Mouse (Mus musculus): ENCODE measurements around the gene Abr. TPM values are rescaled to one million over a fixed set of nuclear protein-coding genes. Genes with fewer than 3 reads are reported as not detected.

The Abr gene
- total RNA-seq, 2 experiments from 2014 or later = 8.2 to 12.7 TPM

DNA sequence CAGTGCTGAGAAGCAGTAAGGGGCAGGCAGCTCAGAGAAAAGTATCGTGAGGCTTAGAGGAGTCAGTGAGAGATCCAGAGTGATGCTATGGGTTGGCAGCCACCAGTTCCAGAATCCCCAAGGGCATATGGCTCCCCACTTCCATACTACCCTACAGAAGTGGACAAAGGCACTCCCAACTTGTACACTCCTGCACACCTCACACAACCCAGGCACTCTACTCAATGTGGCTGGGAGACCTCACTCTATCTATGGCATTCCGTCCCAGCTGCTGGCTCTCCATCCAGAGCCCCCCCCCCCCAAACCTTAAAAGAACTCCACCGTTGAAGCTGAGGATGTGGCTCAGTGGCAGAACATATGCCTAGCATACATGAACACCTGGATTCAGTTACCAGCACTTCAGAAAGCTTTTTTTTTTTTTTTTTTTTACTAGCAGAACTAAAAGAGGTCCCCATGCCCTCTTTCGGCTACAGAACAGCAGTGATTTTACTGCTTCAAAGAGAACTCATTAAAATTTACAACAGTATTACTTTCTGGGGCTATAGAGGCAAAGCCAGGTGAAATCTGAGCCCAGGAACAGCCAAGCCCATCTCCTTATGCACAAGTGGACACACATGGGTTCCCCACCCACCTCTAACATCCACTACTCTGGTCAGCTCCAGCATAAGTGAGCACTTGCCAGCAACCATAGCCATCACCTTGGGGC, 96.3 kb downstream of the Abr start:
- no peak for DNase-seq
- intact Hi-C loops (cut with DNase I) = no loop called here

DNA sequence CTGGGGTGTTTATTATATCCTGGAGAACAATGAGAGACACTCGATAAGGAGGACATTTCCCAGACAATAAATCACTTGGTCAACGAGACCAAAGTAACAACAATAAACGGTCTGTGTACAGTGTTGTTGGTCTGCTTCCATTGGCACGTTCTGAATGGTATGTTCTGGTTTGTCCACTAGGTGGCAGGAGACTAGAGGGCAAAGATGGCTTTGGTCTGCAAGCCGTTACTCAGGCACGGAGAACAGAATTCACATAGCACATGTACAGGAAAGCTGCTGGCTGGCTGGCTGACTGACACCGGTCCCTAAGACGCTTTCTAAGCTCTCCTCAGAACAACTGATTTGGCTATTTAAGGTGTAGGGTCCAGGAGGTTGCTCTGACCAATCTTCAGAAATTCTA, 97.2 kb downstream of the Abr start:
- intact Hi-C loops (cut with DNase I) = loop anchor here (5.0 kb wide), 1 partner anchor 122 kb away; no protein-coding TSS in a partner anchor
- DNase-seq = peak in 1 of 2 experiments; percentile 27

GRCm38 (mm10) chr11:76523356-76523755, 98.8 kb downstream of the Abr start:
- intact Hi-C loops (cut with DNase I) = loop anchor here (5.0 kb wide), 1 partner anchor 124 kb away; no protein-coding TSS in a partner anchor
- no peak for DNase-seq

GRCm38 (mm10) chr11:76520889-76521288, 101.2 kb downstream of the Abr start:
- no peak for DNase-seq
- intact Hi-C loops (cut with DNase I) = loop anchor here (5.0 kb wide), 1 partner anchor 126 kb away; no protein-coding TSS in a partner anchor

GRCm38 (mm10) chr11:76518613-76519012, 103.5 kb downstream of the Abr start:
- intact Hi-C loops (cut with DNase I) = no loop called here
- no peak for DNase-seq

DNA sequence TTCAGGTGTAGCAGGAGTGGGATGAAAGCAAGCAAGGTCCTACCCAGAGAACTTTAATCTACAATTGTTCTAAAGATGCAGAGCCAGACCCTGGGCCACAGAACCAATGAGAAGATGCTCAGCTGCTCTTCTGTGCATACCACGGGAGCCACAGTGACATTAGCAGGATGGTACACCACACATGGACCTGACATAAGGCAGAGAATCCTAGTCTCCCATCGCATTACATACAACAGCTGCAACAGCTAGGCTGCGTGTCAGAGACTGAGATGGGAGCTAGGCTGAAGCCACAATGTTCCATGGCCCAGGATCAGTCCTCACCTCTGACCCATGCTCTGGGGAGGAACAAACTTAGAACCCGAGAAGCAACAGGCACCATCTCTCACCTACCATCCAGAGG, 104.0 kb downstream of the Abr start:
- intact Hi-C loops (cut with DNase I) = no loop called here
- DNase-seq = no peak

DNA sequence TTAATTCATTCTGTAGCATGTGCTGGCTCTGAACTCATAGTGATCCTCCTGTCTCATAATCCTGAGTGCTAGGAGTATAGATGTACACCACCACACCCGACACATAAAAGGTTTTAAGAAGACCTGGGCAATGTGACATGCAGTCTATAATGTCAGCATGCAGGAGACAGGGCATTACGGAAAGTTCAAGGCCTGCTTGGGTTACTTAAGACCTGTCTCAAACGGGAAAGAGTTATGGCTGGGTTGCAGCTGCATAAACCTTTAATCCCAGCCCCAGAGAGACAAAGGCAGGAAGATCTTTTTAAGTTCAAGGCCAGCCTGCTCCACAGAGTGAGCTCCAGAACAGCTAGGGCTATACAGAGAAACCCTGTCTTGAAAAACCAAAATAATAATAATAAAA, 105.2 kb downstream of the Abr start:
- intact Hi-C loops (cut with DNase I) = no loop called here
- DNase-seq = no peak

DNA sequence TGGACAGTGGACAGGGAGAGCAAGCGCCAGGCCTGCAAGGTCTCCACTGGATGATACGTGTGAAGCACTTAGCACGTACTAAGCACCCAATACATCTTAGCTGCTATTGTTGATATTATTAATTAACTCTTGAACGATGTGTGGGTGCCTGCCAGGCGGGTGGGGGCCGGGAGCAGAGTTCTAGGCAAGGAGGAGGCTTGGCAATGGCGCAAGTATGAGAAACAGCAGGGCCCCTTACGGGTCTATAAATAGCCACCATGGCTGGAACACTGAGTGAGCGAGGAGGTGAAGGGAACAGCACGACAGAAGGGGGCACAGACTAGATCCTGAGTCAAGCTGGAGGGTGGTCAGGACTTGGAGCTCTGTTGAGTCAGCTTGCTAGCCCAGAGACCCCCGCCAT, 107.0 kb downstream of the Abr start:
- DNase-seq = no peak
- intact Hi-C loops (cut with DNase I) = no loop called here

DNA sequence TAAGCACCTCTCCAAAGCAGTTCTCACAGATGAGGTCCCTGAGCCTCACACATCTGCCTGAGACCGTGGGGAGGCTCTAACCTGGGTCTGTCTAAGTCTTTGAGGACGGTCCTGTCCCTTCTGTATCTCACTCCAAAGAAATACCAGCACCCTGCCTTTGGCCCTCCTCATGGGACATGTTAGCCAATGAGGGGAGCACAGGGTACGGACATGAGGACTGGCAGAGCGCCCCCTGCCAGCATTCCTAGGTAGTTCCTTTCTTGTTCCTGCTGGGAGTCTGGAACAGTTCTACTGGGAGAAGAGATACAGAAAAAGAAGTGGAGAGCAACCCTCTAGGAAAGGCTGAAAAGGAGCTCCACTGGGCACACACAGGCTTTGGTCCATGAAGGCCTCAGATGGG, 111.1 kb downstream of the Abr start:
- DNase-seq = no peak
- intact Hi-C loops (cut with DNase I) = no loop called here

DNA sequence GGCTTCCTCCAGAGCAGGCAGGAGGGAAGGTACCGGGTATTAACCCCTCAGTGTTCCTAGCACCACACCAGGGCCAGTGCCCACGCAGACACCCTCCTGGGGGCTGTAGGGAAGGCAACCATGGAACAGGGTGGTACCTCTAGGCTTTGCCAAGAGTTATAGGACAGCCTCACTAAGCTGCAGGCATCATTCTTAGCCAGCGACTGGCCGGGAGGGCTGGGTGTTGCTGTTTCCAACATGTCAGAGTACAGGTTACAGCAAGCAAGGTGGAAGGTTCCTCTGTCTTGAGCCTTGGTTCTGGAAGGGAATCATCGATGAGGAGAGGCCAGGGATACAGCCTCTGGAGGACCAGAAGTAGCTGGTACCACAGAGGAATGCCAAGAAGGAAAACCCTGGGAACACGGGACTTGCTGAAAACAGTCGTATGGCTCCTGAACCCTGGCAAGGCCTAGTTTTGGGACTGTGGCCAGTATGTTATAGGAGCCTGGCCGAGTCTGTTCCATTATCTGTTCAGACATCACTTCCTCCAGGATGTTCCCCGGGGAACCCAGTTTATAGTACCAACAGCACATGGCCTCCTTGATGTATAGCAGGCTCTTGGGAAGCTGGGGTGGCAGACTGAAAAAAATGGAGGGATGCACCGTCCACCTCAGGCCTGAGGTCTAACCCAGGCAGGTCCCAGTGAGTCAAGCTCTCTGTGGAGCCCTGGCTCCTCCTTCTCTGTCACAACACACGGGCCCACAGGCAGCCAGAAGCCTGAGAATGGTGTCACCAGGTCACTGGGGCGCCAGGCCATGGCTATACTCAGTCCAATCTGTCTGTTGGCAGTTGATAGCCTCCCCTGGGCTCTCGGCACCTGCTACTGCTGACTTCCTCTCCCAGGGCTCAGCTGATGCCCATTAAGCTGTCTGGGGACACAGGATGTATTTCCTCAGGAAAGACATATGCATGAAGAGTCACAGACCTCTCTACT, 112.1 kb downstream of the Abr start:
- intact Hi-C loops (cut with DNase I) = no loop called here
- DNase-seq = no peak

- intact Hi-C loops (cut with DNase I) = no loop called here
- DNase-seq = no peak
These were observed 113.1 kb downstream of the Abr start for GRCm38 (mm10) chr11:76508831-76509595.

- intact Hi-C loops (cut with DNase I) = no loop called here
- DNase-seq = no peak
These were observed 114.0 kb downstream of the Abr start for GRCm38 (mm10) chr11:76508125-76508524.

DNA sequence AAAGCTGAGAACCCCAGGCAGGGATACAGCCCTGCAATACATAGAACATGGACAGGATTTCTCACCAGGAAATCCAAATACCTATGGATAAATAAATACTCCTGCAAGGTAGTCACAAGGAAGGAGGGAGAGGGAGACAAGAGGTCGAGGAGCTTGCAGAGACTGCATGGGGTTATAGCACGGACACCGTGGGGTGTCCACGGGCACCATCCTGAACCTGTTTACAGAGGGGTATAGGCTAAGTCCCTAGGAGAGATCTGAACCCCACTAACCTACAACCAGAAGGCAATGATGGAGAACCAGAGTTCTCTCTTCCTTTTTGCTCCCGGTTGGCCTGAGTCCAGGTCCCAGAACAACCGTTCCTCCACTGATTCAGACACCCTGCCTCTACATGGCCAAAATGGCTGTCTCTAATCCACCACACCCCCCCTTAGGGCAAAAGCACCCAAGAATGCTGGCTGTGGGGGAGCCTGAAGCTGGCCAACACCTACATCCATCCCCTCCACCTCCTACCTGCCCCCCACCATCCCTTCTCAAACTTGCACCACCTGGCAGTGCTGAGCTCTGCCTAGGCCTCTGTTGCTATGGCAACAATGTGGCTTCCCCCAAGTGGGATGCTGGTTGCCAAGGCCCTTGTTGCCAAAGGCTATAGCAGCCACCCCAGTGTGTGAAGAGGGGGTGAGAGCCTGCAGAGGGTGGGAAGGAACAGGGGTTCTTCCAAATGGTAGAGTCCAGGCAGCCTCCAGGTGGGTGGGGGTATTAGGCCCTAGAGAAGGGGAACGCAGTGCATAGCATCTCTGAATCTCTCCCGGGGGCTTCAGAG, 114.6 kb downstream of the Abr start:
- intact Hi-C loops (cut with DNase I) = no loop called here
- DNase-seq = no peak

- DNase-seq = peak in 1 of 2 experiments; percentile 31
- intact Hi-C loops (cut with DNase I) = no loop called here
These were observed 115.4 kb downstream of the Abr start for GRCm38 (mm10) chr11:76506514-76507228.

- DNase-seq = no peak
- intact Hi-C loops (cut with DNase I) = no loop called here
These were observed 117.0 kb downstream of the Abr start for GRCm38 (mm10) chr11:76505106-76505505.

GRCm38 (mm10) chr11:76504058-76504457, 118.1 kb downstream of the Abr start:
- intact Hi-C loops (cut with DNase I) = loop anchor here (5.0 kb wide), 1 partner anchor 87 kb away; no protein-coding TSS in a partner anchor
- no peak for DNase-seq

DNA sequence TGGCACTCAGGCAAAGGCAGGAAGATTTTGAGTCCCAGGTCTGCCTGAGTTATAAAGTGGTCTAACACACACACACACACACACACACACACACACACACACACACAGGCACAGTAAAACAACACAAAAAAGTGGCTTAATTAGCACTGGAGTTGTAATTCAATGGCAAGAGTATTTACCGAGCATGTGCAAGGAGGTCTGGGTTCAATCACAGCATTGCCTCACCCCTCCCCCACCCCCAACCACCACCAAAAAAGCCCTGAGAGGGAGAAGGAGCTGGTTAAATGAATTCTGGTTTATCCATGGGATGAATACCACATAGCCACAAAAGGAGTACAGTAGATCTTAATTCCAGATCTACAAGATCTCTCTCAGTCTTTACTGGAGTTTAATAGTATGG, 122.1 kb downstream of the Abr start:
- intact Hi-C loops (cut with DNase I) = loop anchor here (5.0 kb wide), 2 partner anchors 43 to 83 kb away; no protein-coding TSS in a partner anchor
- DNase-seq = no peak

DNA sequence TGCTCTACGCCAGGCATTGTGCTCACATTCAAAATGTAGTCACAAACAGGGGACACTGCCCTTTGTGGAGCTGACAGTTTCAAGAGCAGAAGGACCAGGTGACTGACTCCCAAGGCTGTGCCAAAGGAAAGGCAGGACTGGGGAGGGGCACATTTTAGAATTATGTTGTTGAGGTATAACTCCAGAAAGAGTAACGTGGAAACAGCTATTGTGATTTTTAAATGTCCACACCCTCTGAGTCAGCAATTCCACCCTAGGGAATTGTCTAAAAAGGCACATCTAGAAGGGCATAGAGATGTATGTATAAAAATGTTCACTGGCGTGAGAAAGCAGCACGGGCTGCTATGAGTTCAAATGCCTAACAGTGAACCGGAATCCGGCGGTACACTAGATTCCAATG, 122.5 kb downstream of the Abr start:
- intact Hi-C loops (cut with DNase I) = loop anchor here (5.0 kb wide), 1 partner anchor 42 kb away; no protein-coding TSS in a partner anchor
- DNase-seq = no peak

DNA sequence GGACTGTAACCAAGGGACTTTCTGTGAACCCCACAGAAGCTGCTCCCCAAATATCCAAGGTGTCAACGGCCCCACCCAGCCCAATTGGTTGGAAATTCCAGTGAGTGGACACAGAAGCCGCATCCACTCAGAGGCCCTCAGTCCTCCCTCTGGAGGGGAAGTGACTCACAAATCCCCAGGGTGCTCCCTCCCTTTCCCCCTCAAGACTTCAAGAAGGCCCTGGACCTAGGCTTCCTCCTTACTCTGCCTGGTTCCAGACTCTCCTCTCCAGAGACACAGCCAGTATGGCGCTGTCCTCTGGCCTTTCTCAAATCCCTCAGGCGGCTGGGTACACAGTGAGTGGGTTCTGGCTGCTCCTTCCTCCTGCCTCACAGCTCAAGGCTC, 124.4 kb downstream of the Abr start:
- intact Hi-C loops (cut with DNase I) = loop anchor here (5.0 kb wide), 1 partner anchor 40 kb away; no protein-coding TSS in a partner anchor
- DNase-seq = no peak

Data from gastrocnemius, postnatal 36 days (tissue).